Mouse (Mus musculus) olfactory bulb, adult 2 months (tissue): ENCODE results near the gene Commd4.

Experiments used
- CTCF ChIP-seq: fragments of 200-500 bp; IDR thresholded peaks from 2 replicates; pipeline ENCODE4 v1.5.1; 2012; ENCODE audit warnings: low read depth, mild to moderate bottlenecking, low read length, moderate library complexity; ENCODE audit not compliant: insufficient read depth
- POLR2A ChIP-seq: fragments of 200-500 bp; IDR thresholded peaks from 2 replicates; pipeline ENCODE4 v1.6.1; 2012; ENCODE audit warnings: mild to moderate bottlenecking, low read depth, low read length, moderate library complexity; ENCODE audit not compliant: insufficient read depth

DNA sequence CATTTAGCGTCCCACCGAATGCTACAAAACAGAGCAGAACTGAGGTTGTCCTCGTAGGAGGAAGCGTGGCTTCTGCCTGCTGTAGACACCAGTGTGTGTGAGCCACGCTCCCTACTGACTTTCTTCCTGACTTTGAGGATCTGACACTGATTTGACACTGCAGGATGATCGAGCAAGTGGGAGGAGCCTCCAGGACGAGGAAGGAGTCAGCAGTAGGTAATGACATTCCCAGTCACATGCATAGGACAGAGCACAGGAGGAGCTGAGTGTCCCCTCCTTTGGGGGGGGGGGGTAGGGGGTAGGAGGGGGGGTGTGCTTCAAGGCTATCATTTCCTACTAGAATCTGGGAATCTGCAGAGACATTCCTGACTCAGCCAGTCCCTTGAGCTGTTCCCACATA is 44.9 kb upstream of the Commd4 start:
- TF ChIP-seq POLR2A (no peak), CTCF (no peak)
